Mouse (Mus musculus): ENCODE results near the gene Aldh9a1. TPM values are rescaled to one million over a fixed set of nuclear protein-coding genes. Genes with fewer than 3 reads are reported as not detected.

Gene Aldh9a1
- polyA plus RNA-seq, 2 experiments = 32.7 to 46.7 TPM

GRCm38 (mm10) chr1:167392031-167392640 lies 42.3 kb downstream of the Aldh9a1 start:
- Histone ChIP-seq H3K27me3 (ENCODE audit: control insufficient read depth, insufficient read depth, low read length) (no peaks in the 10 kb centered on the region; the same call in 1 of the 2 replicates), H3K36me3 (ENCODE audit: control insufficient read depth, insufficient read depth, low read length) (no peaks in the 10 kb centered on the region), H3K4me2 (replicated peaks; ENCODE audit: low read depth, low read length, severe bottlenecking) (peak overlapping the region; percentile 60), H3K4me3 (replicated peaks; ENCODE audit: low read length) (peak overlapping the region; percentile 59; the same call in 1 of the 2 replicates), H3K4me1 (ENCODE audit: control insufficient read depth, insufficient read depth, low read length) (peaks cover 9% of the 10 kb centered on the region), H3K9me3 (ENCODE audit: control insufficient read depth, low read length) (no peaks in the 10 kb centered on the region), H3K9ac (ENCODE audit: low read depth, low read length, severe bottlenecking) (0 out of 2 replicates have a peak overlapping the region, but pooled peaks have one; percentile 81), H3K27ac (replicated peaks; ENCODE audit: low read depth, low read length) (no peak overlapping the region)
- DNase-seq (ENCODE audit: low spot score) = no peak
- TF ChIP-seq POLR2A (IDR thresholded peaks at IDR 0.05; ENCODE audit: borderline replicate concordance, extremely low read depth, insufficient read depth, insufficient read length) = no peak
- WGBS = 49% methylated on average over 2 of the region's 2 CpGs
- no peak for ATAC-seq (ENCODE audit: low FRiP score, low read depth)

DNA sequence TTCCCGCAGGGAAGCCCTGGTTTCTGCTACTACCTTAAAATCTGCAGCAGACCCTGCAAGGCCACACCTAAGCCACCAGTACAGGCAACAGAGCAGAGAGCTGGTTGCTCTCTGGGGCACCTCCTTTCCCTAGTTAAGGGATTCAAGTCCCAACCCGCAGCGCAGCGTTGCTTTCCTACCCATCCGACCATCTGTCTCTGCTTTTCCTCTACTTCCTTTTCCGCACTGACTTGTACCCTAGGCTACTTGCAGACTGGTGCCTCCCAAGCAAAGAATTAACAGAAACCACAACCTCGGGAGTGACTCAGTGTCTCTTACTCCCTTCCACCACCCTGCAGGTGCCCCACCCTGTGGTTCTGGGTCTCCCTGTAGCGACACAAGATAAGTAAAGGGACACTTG lies 42.9 kb downstream of the Aldh9a1 start:
- peak; percentile 9 for DNase-seq (ENCODE audit: low spot score)
- H3K4me2 ChIP-seq (replicated peaks; ENCODE audit: low read depth, low read length, severe bottlenecking) = peak overlapping the region; percentile 60
- H3K27me3 ChIP-seq (ENCODE audit: control insufficient read depth, insufficient read depth, low read length) = no peaks in the 10 kb centered on the region; the same call in 1 of the 2 replicates
- H3K9me3 ChIP-seq (ENCODE audit: control insufficient read depth, low read length) = no peaks in the 10 kb centered on the region
- peaks cover 9% of the 10 kb centered on the region for H3K4me1 ChIP-seq (ENCODE audit: control insufficient read depth, insufficient read depth, low read length)
- H3K36me3 ChIP-seq (ENCODE audit: control insufficient read depth, insufficient read depth, low read length) = no peaks in the 10 kb centered on the region
- peak overlapping the region; percentile 81; the same call in 1 of the 2 replicates for H3K9ac ChIP-seq (ENCODE audit: low read depth, low read length, severe bottlenecking)
- H3K4me3 ChIP-seq (replicated peaks; ENCODE audit: low read length) = peak overlapping the region; percentile 59
- TF ChIP-seq POLR2A (IDR thresholded peaks at IDR 0.05; ENCODE audit: borderline replicate concordance, extremely low read depth, insufficient read depth, insufficient read length) = no peak
- no peak overlapping the region; the same call in 1 of the 2 replicates for H3K27ac ChIP-seq (replicated peaks; ENCODE audit: low read depth, low read length)
- 10% methylated on average over 8 of the region's 8 CpGs for WGBS
- ATAC-seq (ENCODE audit: low FRiP score, low read depth) = no peak

- Histone ChIP-seq H3K4me1 (ENCODE audit: control insufficient read depth, insufficient read depth, low read length) (peaks cover 9% of the 10 kb centered on the region), H3K9ac (ENCODE audit: low read depth, low read length, severe bottlenecking) (peak overlapping the region; percentile 81), H3K27ac (replicated peaks; ENCODE audit: low read depth, low read length) (no peak overlapping the region), H3K27me3 (ENCODE audit: control insufficient read depth, insufficient read depth, low read length) (no peaks in the 10 kb centered on the region; the same call in 1 of the 2 replicates), H3K4me3 (replicated peaks; ENCODE audit: low read length) (peak overlapping the region; percentile 59), H3K9me3 (ENCODE audit: control insufficient read depth, low read length) (no peaks in the 10 kb centered on the region), H3K36me3 (ENCODE audit: control insufficient read depth, insufficient read depth, low read length) (no peaks in the 10 kb centered on the region), H3K4me2 (replicated peaks; ENCODE audit: low read depth, low read length, severe bottlenecking) (peak overlapping the region; percentile 60)
- WGBS = 2% methylated on average over 15 of the region's 15 CpGs
- DNase-seq (ENCODE audit: low spot score) (peak; percentile 7), ATAC-seq (ENCODE audit: low FRiP score, low read depth) (no peak)
- no peak for TF ChIP-seq POLR2A (IDR thresholded peaks at IDR 0.05; ENCODE audit: borderline replicate concordance, extremely low read depth, insufficient read depth, insufficient read length)
Measured at GRCm38 (mm10) chr1:167393281-167393680, 43.5 kb downstream of the Aldh9a1 start.

DNA sequence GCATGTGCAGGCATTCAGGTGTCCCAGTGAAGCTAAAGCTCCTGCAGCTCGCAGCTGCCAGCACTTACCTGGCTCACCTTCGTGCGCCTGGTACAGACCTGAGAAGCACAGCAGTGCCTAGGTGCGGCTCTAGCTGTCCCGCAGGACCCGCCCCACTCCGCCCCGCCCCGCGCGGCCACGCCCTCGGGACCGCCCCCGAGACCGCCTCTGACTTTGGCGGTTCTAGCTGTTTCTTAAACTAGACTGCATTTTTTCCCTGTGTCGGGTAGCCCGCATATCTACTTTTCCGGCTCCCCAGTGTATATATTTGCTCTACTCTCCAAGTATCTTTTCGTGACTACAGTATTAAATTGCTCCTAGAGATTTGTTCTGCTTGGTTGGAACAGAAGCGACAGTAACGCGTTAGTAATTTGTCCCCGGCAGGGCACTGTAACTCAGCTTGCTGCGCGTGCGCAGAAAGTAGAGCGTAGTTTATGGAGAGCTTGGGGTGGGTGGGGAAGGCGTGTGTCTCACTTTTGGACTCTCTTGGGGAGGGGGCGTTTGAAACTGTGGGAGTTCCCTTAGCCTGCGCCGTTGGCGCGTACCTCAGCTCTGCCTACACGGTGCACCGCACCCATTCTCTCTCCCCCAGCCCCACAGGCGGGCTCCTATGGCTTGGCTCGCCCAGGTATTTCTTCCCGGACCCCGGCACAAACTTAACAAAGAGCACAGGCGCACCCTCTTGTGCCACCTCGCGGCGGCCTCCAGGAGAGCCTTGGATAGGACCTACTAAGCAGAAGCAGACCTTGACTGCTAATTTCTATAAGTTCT lies 44.1 kb downstream of the Aldh9a1 start, which contains the start of gene Mgst3:
Mgst3 (minus strand) TSS at position 159 of the 810 bp plus-strand sequence.
- H3K27me3 ChIP-seq (ENCODE audit: control insufficient read depth, insufficient read depth, low read length) = no peaks in the 10 kb centered on the region; the same call in 1 of the 2 replicates
- H3K27ac ChIP-seq (replicated peaks; ENCODE audit: low read depth, low read length) = peak within 1 kb of the TSS; percentile 90
- peak within 1 kb of the TSS; percentile 59 for H3K4me3 ChIP-seq (replicated peaks; ENCODE audit: low read length)
- DNase-seq (ENCODE audit: low spot score) (peak; percentile 95), ATAC-seq (ENCODE audit: low FRiP score, low read depth) (peak; percentile 96)
- TF ChIP-seq POLR2A (IDR thresholded peaks at IDR 0.05; ENCODE audit: borderline replicate concordance, extremely low read depth, insufficient read depth, insufficient read length) = peak; percentile 86; the same call in 1 of the 2 replicates
- peak within 1 kb of the TSS; percentile 81 for H3K9ac ChIP-seq (ENCODE audit: low read depth, low read length, severe bottlenecking)
- WGBS = under 1% methylated on average over 38 of the region's 45 CpGs
- H3K9me3 ChIP-seq (ENCODE audit: control insufficient read depth, low read length) = no peaks in the 10 kb centered on the region
- H3K4me2 ChIP-seq (replicated peaks; ENCODE audit: low read depth, low read length, severe bottlenecking) = peak within 1 kb of the TSS; percentile 60
- no peaks in the 10 kb centered on the region for H3K36me3 ChIP-seq (ENCODE audit: control insufficient read depth, insufficient read depth, low read length)
- peaks cover 9% of the 10 kb centered on the region for H3K4me1 ChIP-seq (ENCODE audit: control insufficient read depth, insufficient read depth, low read length)

GRCm38 (mm10) chr1:167405237-167405636 lies 55.4 kb downstream of the Aldh9a1 start:
- H3K4me1 ChIP-seq (ENCODE audit: control insufficient read depth, insufficient read depth, low read length) = no peaks in the 10 kb centered on the region
- no peak for TF ChIP-seq POLR2A (IDR thresholded peaks at IDR 0.05; ENCODE audit: borderline replicate concordance, extremely low read depth, insufficient read depth, insufficient read length)
- no peak overlapping the region for H3K9ac ChIP-seq (ENCODE audit: low read depth, low read length, severe bottlenecking)
- no peak overlapping the region for H3K27ac ChIP-seq (replicated peaks; ENCODE audit: low read depth, low read length)
- H3K4me2 ChIP-seq (replicated peaks; ENCODE audit: low read depth, low read length, severe bottlenecking) = no peak overlapping the region
- no peak for DNase-seq (ENCODE audit: low spot score)
- WGBS = 80% methylated on average over 4 of the region's 4 CpGs
- ATAC-seq (ENCODE audit: low FRiP score, low read depth) = no peak
- H3K4me3 ChIP-seq (replicated peaks; ENCODE audit: low read length) = no peak overlapping the region
- H3K27me3 ChIP-seq (ENCODE audit: control insufficient read depth, insufficient read depth, low read length) = no peaks in the 10 kb centered on the region; the same call in 1 of the 2 replicates
- no peaks in the 10 kb centered on the region for H3K36me3 ChIP-seq (ENCODE audit: control insufficient read depth, insufficient read depth, low read length)
- H3K9me3 ChIP-seq (ENCODE audit: control insufficient read depth, low read length) = no peaks in the 10 kb centered on the region

Measured in limb, embryonic 14.5 days (tissue).